Mouse (Mus musculus) limb, embryonic 10.5 days (tissue): ENCODE measurements around the gene Vmn2r86. TPM values are rescaled to one million over a fixed set of nuclear protein-coding genes. Genes with fewer than 3 reads are reported as not detected.

Experiments
- polyA plus RNA-seq: library from polyadenylated mRNA; unstranded; fragments of >200 nt; fragmentation: Nextera tagmentation; extraction: Ambion mirVana; gene quantifications from 2 replicates; pipeline ENCODE4 v1.2.1, GENCODE M21; 2016

Vmn2r86 gene
- polyA plus RNA-seq, 1 experiment from 2014 or later = not detected

Other genes starting within 250 kb of the Vmn2r86 start
- not detected in 2 replicates for gene Olfr827, start 241.6 kb downstream of the Vmn2r86 start, polyA plus RNA-seq
- 0.05 and 0.11 TPM in 2 replicates for gene Neurod4, start 175.8 kb downstream of the Vmn2r86 start, polyA plus RNA-seq
- 0.19 TPM in 1 of 2 replicates, not detected in the other for gene Tespa1, start 133.2 kb downstream of the Vmn2r86 start, polyA plus RNA-seq
- gene Vmn2r84, start 61.7 kb downstream of the Vmn2r86 start, polyA plus RNA-seq = not detected in 2 replicates
- not detected in 2 replicates for gene Vmn2r85, start 26.3 kb downstream of the Vmn2r86 start, polyA plus RNA-seq
- not detected in 2 replicates for gene Vmn2r87, start 41.3 kb upstream of the Vmn2r86 start, polyA plus RNA-seq